Mouse (Mus musculus) midbrain, embryonic 10.5 days (tissue): Measurements from ENCODE around the gene Fign. TPM values are rescaled to one million over a fixed set of nuclear protein-coding genes. Genes with fewer than 3 reads are reported as not detected.
A peak's percentile ranks its signal among the peaks of the same experiment; 100 is the strongest.

Source experiments
- DNase-seq: peaks from one replicate; pipeline ENCODE4 v3.0.0-alpha.2; 2017; ENCODE audit warnings: low spot score
- H3K27ac ChIP-seq: fragments of 300-500 bp; sonication (generic); replicated peaks from 2 replicates; pipeline ENCODE4 v1.5.1; 2016; ENCODE audit warnings: mild to moderate bottlenecking
- H3K27me3 ChIP-seq: fragments of 300-500 bp; sonication (generic); 2 replicates; pipeline ENCODE4 v1.6.1; 2016; ENCODE audit warnings: low read depth, mild to moderate bottlenecking; ENCODE audit not compliant: poor library complexity, severe bottlenecking
- H3K36me3 ChIP-seq: fragments of 300-500 bp; sonication (generic); 2 replicates; pipeline ENCODE4 v1.6.1; 2016; ENCODE audit warnings: mild to moderate bottlenecking, moderate library complexity
- H3K4me1 ChIP-seq: fragments of 300-500 bp; sonication (generic); 2 replicates; pipeline ENCODE4 v1.6.1; 2016
- H3K4me3 ChIP-seq: fragments of 300-500 bp; sonication (generic); 2 replicates; pipeline ENCODE4 v1.5.1; 2016; ENCODE audit warnings: mild to moderate bottlenecking, moderate library complexity
- H3K9me3 ChIP-seq: fragments of 300-500 bp; sonication (generic); replicated peaks from 2 replicates; pipeline ENCODE4 v1.6.1; 2016; ENCODE audit warnings: mild to moderate bottlenecking
- WGBS: fragments of 180-500 bp; shearing (Covaris S2); methylation state at CpG from one replicate; pipeline ENCODE4 v1.1.7; 2016; 5-methylcytosine and 5-hydroxymethylcytosine counted together
- polyA plus RNA-seq: library from polyadenylated mRNA; unstranded; fragments of >200 nt; fragmentation: Nextera tagmentation; extraction: Ambion mirVana; gene quantifications from 2 replicates; pipeline ENCODE4 v1.2.1, GENCODE M21; 2016

Gene Fign
- 17.1 and 18.0 TPM in 2 replicates for polyA plus RNA-seq

DNA sequence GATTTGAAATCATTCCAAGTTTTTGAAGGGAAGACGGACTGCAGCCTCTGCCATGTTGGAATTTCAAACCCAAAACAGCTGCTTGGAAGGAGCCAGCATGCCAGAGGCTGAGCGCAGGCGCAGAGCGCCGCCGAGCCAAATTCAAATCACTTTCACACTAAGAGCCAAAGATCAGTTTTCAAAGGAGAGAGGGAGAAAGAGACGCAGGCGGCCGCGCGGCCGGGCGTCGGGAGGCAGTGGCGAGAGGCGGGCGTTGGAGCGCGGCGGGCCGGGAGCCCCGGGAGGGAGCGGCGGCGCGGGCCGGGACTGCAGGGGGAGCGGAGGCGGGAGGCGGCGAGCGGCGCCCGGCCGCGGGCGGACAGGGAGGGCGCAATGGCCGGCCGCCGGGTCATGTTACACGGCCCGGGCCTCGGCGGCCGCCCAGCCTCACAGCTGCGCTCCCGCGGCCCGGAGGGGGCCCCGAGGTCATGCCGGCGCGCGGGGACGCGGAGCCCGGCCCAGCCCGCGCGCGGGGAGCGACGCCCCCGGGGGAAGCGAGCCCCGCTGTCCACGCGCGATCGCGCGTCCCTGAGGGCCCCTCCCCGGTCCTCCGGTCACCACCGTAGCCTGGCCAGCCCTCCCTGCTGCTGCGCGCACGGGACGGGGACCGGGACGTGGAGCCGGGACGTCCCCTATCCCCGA is at the start of gene Fign:
Gene Fign (minus strand): TSS at position 102 of the 681 bp plus-strand sequence.
- Histone ChIP-seq H3K27ac (peak within 1 kb of the TSS; percentile 100), H3K36me3 (no peaks in the 10 kb centered on the region), H3K27me3 (no peaks in the 10 kb centered on the region), H3K4me1 (peaks cover 50% of the 10 kb centered on the region), H3K4me3 (peak within 1 kb of the TSS; percentile 86), H3K9me3 (no peaks in the 10 kb centered on the region)
- DNase-seq: peak; percentile 91
- 0% methylated on average over 60 of the region's 85 CpGs for WGBS

DNA sequence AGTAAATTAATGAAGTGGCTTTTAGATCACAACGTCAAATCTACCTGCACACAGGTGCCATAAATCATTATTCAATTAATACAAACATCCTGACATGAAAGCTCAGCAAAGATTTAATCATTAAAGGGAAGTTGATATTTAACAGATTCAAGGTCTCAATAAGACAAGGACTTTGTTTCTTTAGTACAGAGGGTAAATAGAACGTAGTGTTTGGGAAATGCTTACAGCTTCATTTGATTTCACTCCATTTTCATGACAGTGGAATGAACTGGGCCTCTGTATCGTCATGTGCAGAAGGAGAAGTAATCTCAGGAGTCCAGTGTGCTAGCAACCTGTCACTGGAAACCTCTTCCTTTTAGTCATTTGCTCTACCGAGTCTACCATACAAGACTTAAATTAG is 35.8 kb upstream of the Fign start:
- no peak overlapping the region for H3K4me3 ChIP-seq
- H3K9me3 ChIP-seq: no peaks in the 10 kb centered on the region
- WGBS: 87% methylated on average over 4 of the region's 4 CpGs

DNA sequence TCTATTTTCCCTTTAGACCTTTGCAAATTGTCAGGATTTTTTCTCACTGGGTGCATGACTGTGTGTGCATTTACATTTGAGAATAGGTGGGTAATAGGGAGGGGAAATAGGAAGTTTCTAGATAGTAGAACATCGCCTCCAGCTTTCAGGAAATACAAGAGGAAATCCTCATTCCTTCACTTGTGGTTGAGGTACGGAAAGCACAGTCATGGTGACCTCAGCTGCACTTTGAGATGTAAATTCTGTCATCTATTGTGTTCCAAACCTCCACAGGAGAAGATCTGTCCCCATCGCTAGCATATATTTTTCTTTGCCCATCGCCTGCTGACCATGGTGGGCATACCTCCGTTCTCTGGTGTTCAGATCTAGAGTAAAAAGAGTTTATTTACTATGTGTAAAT is 22.7 kb upstream of the Fign start:
- no peaks in the 10 kb centered on the region for H3K27me3 ChIP-seq
- no peaks in the 10 kb centered on the region for H3K36me3 ChIP-seq
- no peaks in the 10 kb centered on the region for H3K9me3 ChIP-seq
- WGBS: 91% methylated on average over 5 of the region's 5 CpGs
- H3K4me3 ChIP-seq: no peak overlapping the region
- DNase-seq: no peak
- H3K4me1 ChIP-seq: no peaks in the 10 kb centered on the region
- H3K27ac ChIP-seq: no peak overlapping the region

More for the DNA sequence above, 35.8 kb upstream of the Fign start:
- Histone ChIP-seq H3K27ac (no peak overlapping the region), H3K27me3 (no peaks in the 10 kb centered on the region), H3K36me3 (no peaks in the 10 kb centered on the region), H3K4me1 (no peaks in the 10 kb centered on the region)
- DNase-seq: no peak

DNA sequence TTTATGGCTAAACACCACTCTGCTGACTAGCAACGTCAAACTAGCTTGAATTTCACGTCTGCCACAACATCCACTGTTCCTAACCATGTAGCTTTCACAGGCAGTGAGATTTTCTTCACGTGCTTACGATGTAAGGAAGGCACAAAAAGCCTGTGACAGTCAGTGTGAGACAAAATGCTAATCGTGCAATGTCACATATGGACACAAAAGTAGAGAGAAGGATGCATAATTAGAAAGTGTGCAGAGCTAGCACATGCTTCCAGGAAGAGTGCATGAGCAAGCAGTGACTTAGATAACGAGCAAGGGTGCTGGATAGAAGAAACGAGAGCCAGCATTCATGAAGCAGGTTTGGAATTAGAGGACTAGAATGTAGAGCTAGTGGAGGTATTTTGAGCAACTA is 18.8 kb upstream of the Fign start:
- no peak overlapping the region for H3K4me3 ChIP-seq
- no peak overlapping the region for H3K27ac ChIP-seq
- no peaks in the 10 kb centered on the region for H3K9me3 ChIP-seq
- H3K27me3 ChIP-seq: no peaks in the 10 kb centered on the region
- no peak for DNase-seq
- H3K36me3 ChIP-seq: no peaks in the 10 kb centered on the region
- 86% methylated on average over 7 of the region's 7 CpGs for WGBS
- no peaks in the 10 kb centered on the region for H3K4me1 ChIP-seq

DNA sequence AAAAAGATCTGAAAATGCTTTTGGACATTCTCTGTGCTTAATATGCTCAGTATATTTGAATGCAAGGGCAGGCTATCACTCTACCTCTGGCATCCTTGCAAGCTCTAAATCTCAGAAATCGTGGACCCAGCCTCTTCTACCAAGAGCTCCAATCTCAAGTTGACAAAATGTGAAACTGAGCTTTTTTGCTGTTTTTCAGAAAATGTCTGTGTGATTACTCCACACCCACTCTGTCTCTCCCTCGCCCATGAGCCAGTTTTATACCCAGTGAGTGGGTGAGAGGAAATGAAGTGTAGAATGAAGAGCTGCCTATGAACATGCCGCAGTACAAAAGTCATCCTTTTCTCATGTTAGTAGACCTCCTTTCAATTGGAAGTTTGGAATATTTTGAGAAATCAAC is 13.3 kb upstream of the Fign start:
- DNase-seq: no peak
- Histone ChIP-seq H3K4me1 (no peaks in the 10 kb centered on the region), H3K9me3 (no peaks in the 10 kb centered on the region), H3K27me3 (no peaks in the 10 kb centered on the region), H3K4me3 (no peak overlapping the region), H3K27ac (no peak overlapping the region), H3K36me3 (no peaks in the 10 kb centered on the region)
- WGBS: 95% methylated on average over 3 of the region's 3 CpGs

DNA sequence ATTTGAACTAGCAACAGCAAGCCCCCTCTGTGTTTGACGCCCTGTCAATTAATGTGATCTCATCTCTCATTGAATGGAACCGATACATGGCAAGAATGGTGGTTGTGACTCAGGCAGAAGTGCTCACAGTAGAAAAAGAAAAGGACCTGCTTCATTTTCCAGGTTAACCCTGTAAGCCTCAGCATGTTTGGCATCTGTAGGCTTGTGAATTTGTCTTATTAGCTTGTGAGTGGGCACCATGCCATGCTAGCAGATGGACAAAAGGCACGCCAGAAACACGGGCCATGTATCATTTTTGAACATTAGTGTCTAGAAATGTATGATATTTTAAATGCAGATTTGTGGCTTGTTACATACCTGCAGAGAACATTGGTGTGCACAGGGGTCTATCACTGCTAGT is 12.0 kb upstream of the Fign start:
- WGBS: 86% methylated on average over 4 of the region's 4 CpGs
- Histone ChIP-seq H3K36me3 (no peaks in the 10 kb centered on the region), H3K4me1 (no peaks in the 10 kb centered on the region), H3K4me3 (no peak overlapping the region), H3K27me3 (no peaks in the 10 kb centered on the region), H3K9me3 (no peaks in the 10 kb centered on the region), H3K27ac (no peak overlapping the region)
- no peak for DNase-seq

DNA sequence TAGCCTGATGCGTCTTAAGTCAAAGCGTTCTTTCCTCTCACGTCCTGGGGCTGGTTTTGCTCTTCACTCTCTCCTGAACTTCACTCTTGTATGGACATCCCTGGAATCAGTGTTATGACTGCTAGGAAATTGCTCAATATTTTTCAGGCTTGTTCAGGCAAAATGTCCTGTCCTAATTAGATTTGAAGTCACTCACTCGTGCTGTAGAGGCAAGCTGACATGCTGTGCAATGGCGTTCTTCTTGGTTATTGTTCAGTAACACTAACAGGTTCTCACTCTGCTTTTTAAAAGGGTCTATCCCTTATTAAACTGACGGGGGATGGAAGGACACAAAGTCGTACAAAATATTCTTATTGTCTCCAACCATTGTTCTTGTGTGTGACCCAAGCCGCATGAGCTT is 10.2 kb upstream of the Fign start:
- no peak for DNase-seq
- Histone ChIP-seq H3K27me3 (no peaks in the 10 kb centered on the region), H3K36me3 (no peaks in the 10 kb centered on the region), H3K4me1 (no peaks in the 10 kb centered on the region), H3K9me3 (no peaks in the 10 kb centered on the region), H3K27ac (no peak overlapping the region), H3K4me3 (no peak overlapping the region)
- WGBS: 87% methylated on average over 8 of the region's 8 CpGs

DNA sequence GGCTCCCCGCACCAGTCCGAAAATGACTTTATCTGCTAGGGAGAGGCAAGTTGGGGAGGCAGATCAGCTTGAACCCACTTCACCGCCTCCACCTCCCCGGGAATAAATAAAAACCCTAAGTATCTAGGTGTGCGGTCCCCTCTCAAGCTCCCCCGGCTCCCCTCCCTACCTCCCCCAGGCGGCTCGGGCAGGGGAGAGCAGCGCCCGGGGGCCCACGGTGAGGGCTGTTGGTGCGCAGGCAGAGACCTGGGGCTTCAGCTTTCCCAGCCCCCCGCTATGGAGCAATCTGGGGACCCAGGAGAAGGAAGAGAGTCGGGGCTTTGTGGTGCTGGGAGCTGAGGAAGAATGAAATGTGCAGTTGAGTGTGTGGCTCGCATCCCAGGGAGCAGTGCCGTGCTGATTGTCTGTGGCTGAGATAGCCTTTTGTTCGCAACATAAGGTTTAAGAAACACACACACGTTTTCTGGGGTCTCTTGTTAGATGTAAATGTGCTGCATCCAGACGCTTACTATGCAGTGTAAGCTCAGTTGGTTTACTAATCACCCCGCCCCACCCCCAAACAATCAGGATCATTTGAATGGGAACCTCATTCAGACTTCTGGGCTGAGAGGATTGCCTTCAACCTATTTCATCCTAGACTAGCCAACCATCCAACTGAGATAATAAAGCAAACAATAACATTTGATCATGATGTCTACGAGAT is 931 bp upstream of the Fign start:
- H3K27ac ChIP-seq: peak overlapping the region; percentile 100
- under 1% methylated on average over 21 of the region's 21 CpGs for WGBS

DNA sequence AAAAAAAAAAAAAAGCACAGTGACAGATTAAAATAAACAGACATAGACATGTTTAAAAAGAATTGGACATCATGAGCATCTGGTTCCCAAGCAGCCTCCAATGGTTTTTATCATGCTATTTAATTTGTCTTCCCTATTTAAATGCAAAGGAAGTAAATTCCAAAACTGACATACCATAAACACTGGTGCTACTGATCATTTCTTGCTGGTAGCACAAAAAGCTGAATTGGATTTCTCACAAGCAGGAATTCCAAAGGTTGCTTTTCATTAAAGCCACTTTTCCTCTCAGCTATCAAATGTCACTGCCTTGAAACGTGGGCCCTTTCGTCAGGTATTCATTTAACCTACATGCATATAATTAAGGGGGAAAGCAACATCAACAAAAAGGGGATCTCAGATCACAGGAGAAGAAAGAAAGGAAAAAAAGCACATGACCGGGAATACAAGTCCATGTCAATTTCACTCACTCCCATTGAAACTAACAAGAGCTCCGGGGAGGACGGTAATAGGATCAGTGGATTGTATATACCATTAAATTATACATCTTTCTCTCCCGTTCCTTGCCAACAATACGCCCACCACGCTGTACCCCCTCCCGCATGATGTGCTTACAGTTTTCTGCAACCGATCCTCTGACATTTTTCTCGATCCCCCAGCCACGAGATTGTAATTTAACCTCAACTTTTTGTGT is 972 bp downstream of the Fign start:
- Histone ChIP-seq H3K9me3 (no peaks in the 10 kb centered on the region), H3K27me3 (no peaks in the 10 kb centered on the region), H3K4me1 (peaks cover 54% of the 10 kb centered on the region), H3K27ac (peak overlapping the region; percentile 100), H3K4me3 (peak overlapping the region; percentile 86), H3K36me3 (no peaks in the 10 kb centered on the region)
- DNase-seq: peak; percentile 42
- WGBS: 0% methylated on average over 12 of the region's 12 CpGs

More for the DNA sequence above, 931 bp upstream of the Fign start:
- DNase-seq: peak; percentile 80
- Histone ChIP-seq H3K27me3 (no peaks in the 10 kb centered on the region), H3K4me1 (peaks cover 43% of the 10 kb centered on the region), H3K36me3 (no peaks in the 10 kb centered on the region), H3K9me3 (no peaks in the 10 kb centered on the region), H3K4me3 (peak overlapping the region; percentile 86)

DNA sequence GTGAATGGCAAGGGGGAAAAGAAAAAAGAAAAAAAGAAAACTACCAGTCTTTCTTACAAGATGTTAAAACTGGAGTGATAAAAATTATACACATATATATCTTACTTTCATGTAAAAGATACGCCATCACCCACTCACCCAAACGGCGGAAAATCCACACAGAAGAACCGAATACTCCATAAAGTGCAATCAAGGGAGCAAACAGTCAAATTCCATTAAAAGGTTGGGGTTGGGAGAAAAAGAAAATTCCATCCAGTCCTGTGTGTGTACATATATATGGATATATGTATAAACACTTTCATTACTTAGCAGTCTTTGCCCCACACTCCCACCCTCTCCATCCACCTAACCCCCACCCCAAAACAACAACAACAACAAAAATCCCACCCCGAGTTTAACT is 1.7 kb downstream of the Fign start:
- Histone ChIP-seq H3K4me1 (peaks cover 54% of the 10 kb centered on the region), H3K4me3 (peak overlapping the region; percentile 86), H3K36me3 (no peaks in the 10 kb centered on the region), H3K27ac (peak overlapping the region; percentile 100), H3K27me3 (no peaks in the 10 kb centered on the region), H3K9me3 (no peaks in the 10 kb centered on the region)
- 31% methylated on average over 5 of the region's 5 CpGs for WGBS
- no peak for DNase-seq

DNA sequence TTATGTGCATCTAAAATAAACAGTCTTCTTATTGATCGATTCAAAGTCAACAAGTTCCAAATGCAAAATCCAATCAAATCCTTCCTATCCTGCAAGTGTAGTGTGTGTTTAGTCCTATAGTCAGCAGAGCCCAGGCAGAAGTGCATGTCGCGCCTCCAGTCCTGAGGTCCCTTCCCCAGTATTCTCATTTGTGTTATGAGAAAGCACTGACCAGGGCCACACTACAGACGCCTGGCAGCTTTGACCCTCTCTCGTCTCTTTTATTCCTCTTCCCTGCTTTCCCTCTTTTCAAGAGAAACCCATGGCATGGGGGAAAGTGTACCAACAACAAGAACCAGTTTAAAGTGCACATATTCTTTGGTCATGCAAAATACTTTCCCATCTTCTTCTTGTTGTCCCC is 2.3 kb downstream of the Fign start:
- WGBS: 10% methylated on average over 5 of the region's 5 CpGs
- H3K27ac ChIP-seq: peak overlapping the region; percentile 100
- H3K36me3 ChIP-seq: no peaks in the 10 kb centered on the region
- H3K4me3 ChIP-seq: peak overlapping the region; percentile 86
- no peak for DNase-seq
- no peaks in the 10 kb centered on the region for H3K27me3 ChIP-seq
- peaks cover 58% of the 10 kb centered on the region for H3K4me1 ChIP-seq
- no peaks in the 10 kb centered on the region for H3K9me3 ChIP-seq

DNA sequence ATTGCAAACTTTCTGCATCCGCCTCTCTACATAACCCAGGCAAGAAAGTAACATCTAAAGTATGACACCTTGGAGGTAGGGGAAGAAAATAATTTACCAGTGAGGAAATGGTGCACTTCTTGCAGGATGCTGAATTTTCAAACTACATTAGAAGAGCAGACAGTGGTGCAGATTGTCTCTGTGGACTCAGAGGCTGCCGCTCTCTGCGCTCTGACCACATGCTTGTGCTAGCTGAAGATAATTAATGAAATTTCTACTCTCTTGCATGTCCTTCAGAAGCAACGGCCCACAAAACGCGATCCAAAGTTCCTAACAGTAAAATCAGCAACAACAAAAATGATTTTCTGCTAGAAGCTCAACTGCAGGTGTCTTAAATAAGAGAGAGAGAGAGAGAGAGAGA is 4.8 kb downstream of the Fign start:
- Histone ChIP-seq H3K4me1 (peaks cover 43% of the 10 kb centered on the region), H3K27me3 (no peaks in the 10 kb centered on the region), H3K36me3 (no peaks in the 10 kb centered on the region), H3K9me3 (no peaks in the 10 kb centered on the region), H3K27ac (no peak overlapping the region), H3K4me3 (no peak overlapping the region)
- 79% methylated on average over 6 of the region's 6 CpGs for WGBS
- no peak for DNase-seq
